Mouse (Mus musculus): ENCODE results near the gene Palld.

Gene Palld

GRCm38 (mm10) chr8:61555343-61555742, 347.1 kb downstream of the Palld start:
- DNase-seq (ENCODE audit: low read depth) = no peak

- no peak for DNase-seq (ENCODE audit: low read depth)
These were observed 349.6 kb downstream of the Palld start for GRCm38 (mm10) chr8:61552755-61553402.

- no peak for DNase-seq (ENCODE audit: low read depth)
These were observed 350.3 kb downstream of the Palld start for GRCm38 (mm10) chr8:61552221-61552620.

- no peak for DNase-seq (ENCODE audit: low read depth)
These were observed 352.3 kb downstream of the Palld start for GRCm38 (mm10) chr8:61550006-61550748.

GRCm38 (mm10) chr8:61549585-61549984, 352.9 kb downstream of the Palld start:
- DNase-seq (ENCODE audit: low read depth) = no peak

- peak; percentile 79 for DNase-seq (ENCODE audit: low read depth)
These were observed 362.5 kb downstream of the Palld start for GRCm38 (mm10) chr8:61539828-61540500.

GRCm38 (mm10) chr8:61537471-61537870, 365.0 kb downstream of the Palld start:
- no peak for DNase-seq (ENCODE audit: low read depth)

GRCm38 (mm10) chr8:61535472-61535871, 367.0 kb downstream of the Palld start:
- DNase-seq (ENCODE audit: low read depth) = no peak

GRCm38 (mm10) chr8:61533356-61533926, 369.0 kb downstream of the Palld start:
- DNase-seq (ENCODE audit: low read depth) = no peak

- no peak for DNase-seq (ENCODE audit: low read depth)
These were observed 369.7 kb downstream of the Palld start for GRCm38 (mm10) chr8:61532831-61533230.

- no peak for DNase-seq (ENCODE audit: low read depth)
These were observed 370.3 kb downstream of the Palld start for GRCm38 (mm10) chr8:61531944-61532795.

- no peak for DNase-seq (ENCODE audit: low read depth)
These were observed 373.8 kb downstream of the Palld start for GRCm38 (mm10) chr8:61528642-61529041.

GRCm38 (mm10) chr8:61528197-61528596, 374.3 kb downstream of the Palld start:
- DNase-seq (ENCODE audit: low read depth) = no peak

- no peak for DNase-seq (ENCODE audit: low read depth)
These were observed 375.5 kb downstream of the Palld start for GRCm38 (mm10) chr8:61527037-61527436.

- DNase-seq (ENCODE audit: low read depth) = no peak
These were observed 380.4 kb downstream of the Palld start for GRCm38 (mm10) chr8:61522132-61522531.

- DNase-seq (ENCODE audit: low read depth) = no peak
These were observed 384.8 kb downstream of the Palld start for GRCm38 (mm10) chr8:61517502-61518185.

GRCm38 (mm10) chr8:61516745-61517501, 385.6 kb downstream of the Palld start:
- DNase-seq (ENCODE audit: low read depth) = no peak

GRCm38 (mm10) chr8:61515931-61516744, 386.4 kb downstream of the Palld start:
- DNase-seq (ENCODE audit: low read depth) = no peak

- DNase-seq (ENCODE audit: low read depth) = no peak
These were observed 387.2 kb downstream of the Palld start for GRCm38 (mm10) chr8:61515110-61515930.
